Mouse (Mus musculus): ENCODE results near the gene Mmp24. TPM values are rescaled to one million over a fixed set of nuclear protein-coding genes. Genes with fewer than 3 reads are reported as not detected.

The Mmp24 gene
- polyA plus RNA-seq, 1 experiment = 0.18 TPM

GRCm38 (mm10) chr2:155820779-155821178 is 45.6 kb downstream of the Mmp24 start:
- Histone ChIP-seq H3K27me3 (ENCODE audit: control insufficient read depth, insufficient read depth, low read length, poor library complexity, severe bottlenecking) (no peaks in the 10 kb centered on the region), H3K4me1 (ENCODE audit: control insufficient read depth, insufficient read depth, low read length) (peaks cover 6% of the 10 kb centered on the region), H3K27ac (ENCODE audit: insufficient read depth, low read length) (no peak overlapping the region), H3K9ac (ENCODE audit: low read depth, poor library complexity, severe bottlenecking) (no peak overlapping the region), H3K36me3 (ENCODE audit: control insufficient read depth, insufficient read depth, low read length, poor library complexity, severe bottlenecking) (peaks cover 25% of the 10 kb centered on the region), H3K9me3 (replicated peaks; ENCODE audit: control insufficient read depth, insufficient read depth, low read length, poor library complexity, severe bottlenecking) (no peaks in the 10 kb centered on the region), H3K4me3 (ENCODE audit: low read depth, low read length) (no peak overlapping the region)
- TF ChIP-seq EP300 (IDR thresholded peaks at IDR 0.05; ENCODE audit: insufficient read depth, low read depth, low read length) (no peak), CTCF (IDR thresholded peaks at IDR 0.05; ENCODE audit: low read depth, low read length) (no peak), POLR2A (IDR thresholded peaks at IDR 0.05; ENCODE audit: insufficient read depth, low read length) (no peak)

- TF ChIP-seq CTCF (IDR thresholded peaks at IDR 0.05; ENCODE audit: low read depth, low read length) = no peak
- no peak for TF ChIP-seq EP300 (IDR thresholded peaks at IDR 0.05; ENCODE audit: insufficient read depth, low read depth, low read length)
- TF ChIP-seq POLR2A (IDR thresholded peaks at IDR 0.05; ENCODE audit: insufficient read depth, low read length) = no peak
- Histone ChIP-seq H3K27me3 (ENCODE audit: control insufficient read depth, insufficient read depth, low read length, poor library complexity, severe bottlenecking) (no peaks in the 10 kb centered on the region), H3K9ac (ENCODE audit: low read depth, poor library complexity, severe bottlenecking) (no peak overlapping the region), H3K36me3 (ENCODE audit: control insufficient read depth, insufficient read depth, low read length, poor library complexity, severe bottlenecking) (peaks cover 25% of the 10 kb centered on the region), H3K9me3 (replicated peaks; ENCODE audit: control insufficient read depth, insufficient read depth, low read length, poor library complexity, severe bottlenecking) (no peaks in the 10 kb centered on the region), H3K4me1 (ENCODE audit: control insufficient read depth, insufficient read depth, low read length) (peaks cover 4% of the 10 kb centered on the region), H3K27ac (ENCODE audit: insufficient read depth, low read length) (no peak overlapping the region), H3K4me3 (ENCODE audit: low read depth, low read length) (no peak overlapping the region)
Observed at GRCm38 (mm10) chr2:155823722-155824121, 48.6 kb downstream of the Mmp24 start.

- Histone ChIP-seq H3K36me3 (ENCODE audit: control insufficient read depth, insufficient read depth, low read length, poor library complexity, severe bottlenecking) (peaks cover 20% of the 10 kb centered on the region), H3K27ac (ENCODE audit: insufficient read depth, low read length) (peak overlapping the region; percentile 68)
- TF ChIP-seq POLR2A (IDR thresholded peaks at IDR 0.05; ENCODE audit: insufficient read depth, low read length) (no peak), CTCF (IDR thresholded peaks at IDR 0.05; ENCODE audit: low read depth, low read length) (no peak), EP300 (IDR thresholded peaks at IDR 0.05; ENCODE audit: insufficient read depth, low read depth, low read length) (no peak)
Observed at GRCm38 (mm10) chr2:155825904-155826629, 50.9 kb downstream of the Mmp24 start.

GRCm38 (mm10) chr2:155826630-155827424 is 51.7 kb downstream of the Mmp24 start, which contains the start of gene Eif6:
TSS of gene Eif6 (minus strand) at chr2:155826925.
- Histone ChIP-seq H3K27ac (ENCODE audit: insufficient read depth, low read length) (peak within 1 kb of the TSS; percentile 68), H3K4me1 (ENCODE audit: control insufficient read depth, insufficient read depth, low read length) (no peaks in the 10 kb centered on the region), H3K9me3 (replicated peaks; ENCODE audit: control insufficient read depth, insufficient read depth, low read length, poor library complexity, severe bottlenecking) (no peaks in the 10 kb centered on the region), H3K4me3 (ENCODE audit: low read depth, low read length) (peak within 1 kb of the TSS; percentile 97), H3K9ac (ENCODE audit: low read depth, poor library complexity, severe bottlenecking) (peak within 1 kb of the TSS; percentile 96), H3K36me3 (ENCODE audit: control insufficient read depth, insufficient read depth, low read length, poor library complexity, severe bottlenecking) (peaks cover 16% of the 10 kb centered on the region), H3K27me3 (ENCODE audit: control insufficient read depth, insufficient read depth, low read length, poor library complexity, severe bottlenecking) (no peaks in the 10 kb centered on the region)
- peak; percentile 91 for TF ChIP-seq POLR2A (IDR thresholded peaks at IDR 0.05; ENCODE audit: insufficient read depth, low read length)
- TF ChIP-seq EP300 (IDR thresholded peaks at IDR 0.05; ENCODE audit: insufficient read depth, low read depth, low read length) = no peak
- no peak for TF ChIP-seq CTCF (IDR thresholded peaks at IDR 0.05; ENCODE audit: low read depth, low read length)

More at GRCm38 (mm10) chr2:155825904-155826629, 50.9 kb downstream of the Mmp24 start:
- peak overlapping the region; percentile 96 for H3K9ac ChIP-seq (ENCODE audit: low read depth, poor library complexity, severe bottlenecking)
- H3K4me3 ChIP-seq (ENCODE audit: low read depth, low read length) = peak overlapping the region; percentile 97
- H3K27me3 ChIP-seq (ENCODE audit: control insufficient read depth, insufficient read depth, low read length, poor library complexity, severe bottlenecking) = no peaks in the 10 kb centered on the region
- no peaks in the 10 kb centered on the region for H3K4me1 ChIP-seq (ENCODE audit: control insufficient read depth, insufficient read depth, low read length)
- no peaks in the 10 kb centered on the region for H3K9me3 ChIP-seq (replicated peaks; ENCODE audit: control insufficient read depth, insufficient read depth, low read length, poor library complexity, severe bottlenecking)

- Histone ChIP-seq H3K9ac (ENCODE audit: low read depth, poor library complexity, severe bottlenecking) (no peak overlapping the region), H3K4me3 (ENCODE audit: low read depth, low read length) (no peak overlapping the region), H3K4me1 (ENCODE audit: control insufficient read depth, insufficient read depth, low read length) (no peaks in the 10 kb centered on the region), H3K9me3 (replicated peaks; ENCODE audit: control insufficient read depth, insufficient read depth, low read length, poor library complexity, severe bottlenecking) (no peaks in the 10 kb centered on the region), H3K36me3 (ENCODE audit: control insufficient read depth, insufficient read depth, low read length, poor library complexity, severe bottlenecking) (no peaks in the 10 kb centered on the region), H3K27me3 (ENCODE audit: control insufficient read depth, insufficient read depth, low read length, poor library complexity, severe bottlenecking) (no peaks in the 10 kb centered on the region), H3K27ac (ENCODE audit: insufficient read depth, low read length) (no peak overlapping the region)
- no peak for TF ChIP-seq EP300 (IDR thresholded peaks at IDR 0.05; ENCODE audit: insufficient read depth, low read depth, low read length)
- TF ChIP-seq CTCF (IDR thresholded peaks at IDR 0.05; ENCODE audit: low read depth, low read length) = no peak
- TF ChIP-seq POLR2A (IDR thresholded peaks at IDR 0.05; ENCODE audit: insufficient read depth, low read length) = no peak
Observed at GRCm38 (mm10) chr2:155830841-155831240, 55.7 kb downstream of the Mmp24 start.
